Mouse (Mus musculus) hindbrain, embryonic 13.5 days (tissue): ENCODE measurements at regions not wholly inside any gene's neighbourhood (a gene's known extent, or its start where the extent isn't known, plus 50 kb on each side); places are given as distances from the start of the nearest gene placed in this dataset.

Experiments
- ATAC-seq: fragments of 200-750 bp; cut with Nextera tagmentation; 2 replicates; pipeline ENCODE4 v1.8.0; 2017; ENCODE audit warnings: moderate TSS enrichment; ENCODE audit not compliant: low FRiP score
- H3K27ac ChIP-seq: fragments of 300-500 bp; sonication (generic); 2 replicates; pipeline ENCODE4 v1.5.1; 2015; ENCODE audit warnings: inconsistent platforms, mild to moderate bottlenecking, moderate library complexity
- H3K27me3 ChIP-seq: fragments of 300-500 bp; sonication (generic); 2 replicates; pipeline ENCODE4 v1.6.1; 2015; ENCODE audit warnings: mild to moderate bottlenecking, inconsistent platforms
- H3K36me3 ChIP-seq: fragments of 300-500 bp; sonication (generic); 2 replicates; pipeline ENCODE4 v1.6.1; 2015; ENCODE audit warnings: mild to moderate bottlenecking, inconsistent platforms
- H3K4me1 ChIP-seq: fragments of 300-500 bp; sonication (generic); replicated peaks from 2 replicates; pipeline ENCODE4 v1.6.1; 2015; ENCODE audit warnings: inconsistent platforms
- H3K4me2 ChIP-seq: fragments of 300-500 bp; sonication (generic); 2 replicates; pipeline ENCODE4 v1.6.1; 2015; ENCODE audit warnings: inconsistent platforms, mild to moderate bottlenecking, moderate library complexity
- H3K4me3 ChIP-seq: fragments of 300-500 bp; sonication (generic); 2 replicates; pipeline ENCODE4 v1.5.1; 2015; ENCODE audit warnings: mild to moderate bottlenecking, inconsistent platforms
- H3K9ac ChIP-seq: fragments of 300-500 bp; sonication (generic); 2 replicates; pipeline ENCODE4 v1.6.1; 2015; ENCODE audit warnings: mild to moderate bottlenecking, inconsistent platforms
- H3K9me3 ChIP-seq: fragments of 300-500 bp; sonication (generic); 2 replicates; pipeline ENCODE4 v1.6.1; 2016; ENCODE audit warnings: inconsistent platforms
- WGBS: fragments of 180-500 bp; shearing (Covaris S2); methylation state at CpG from one replicate; pipeline ENCODE4 v1.1.7; 2015; 5-methylcytosine and 5-hydroxymethylcytosine counted together

GRCm38 (mm10) chr15:8582676-8583075 is 62.9 kb upstream of the Gm2310 start:
- Histone ChIP-seq H3K27me3 (peaks cover 7% of the 10 kb centered on the region; the same call in 1 of the 2 replicates), H3K36me3 (no peaks in the 10 kb centered on the region), H3K9me3 (no peaks in the 10 kb centered on the region), H3K27ac (no peak overlapping the region), H3K4me1 (peaks cover 5% of the 10 kb centered on the region; the same call in 1 of the 2 replicates), H3K4me3 (no peak overlapping the region), H3K4me2 (no peak overlapping the region), H3K9ac (no peak overlapping the region)
- ATAC-seq = no peak
- 77% methylated on average over 6 of the region's 6 CpGs for WGBS

GRCm38 (mm10) chr15:8581146-8581913 is 61.6 kb upstream of the Gm2310 start:
- H3K4me2 ChIP-seq = no peak overlapping the region
- H3K9ac ChIP-seq = no peak overlapping the region
- no peak for ATAC-seq
- H3K4me1 ChIP-seq = no peaks in the 10 kb centered on the region
- no peaks in the 10 kb centered on the region for H3K36me3 ChIP-seq
- peaks cover 7% of the 10 kb centered on the region; the same call in 1 of the 2 replicates for H3K27me3 ChIP-seq
- no peaks in the 10 kb centered on the region for H3K9me3 ChIP-seq
- no peak overlapping the region for H3K27ac ChIP-seq
- no peak overlapping the region for H3K4me3 ChIP-seq
- 55% methylated on average over 8 of the region's 8 CpGs for WGBS

DNA sequence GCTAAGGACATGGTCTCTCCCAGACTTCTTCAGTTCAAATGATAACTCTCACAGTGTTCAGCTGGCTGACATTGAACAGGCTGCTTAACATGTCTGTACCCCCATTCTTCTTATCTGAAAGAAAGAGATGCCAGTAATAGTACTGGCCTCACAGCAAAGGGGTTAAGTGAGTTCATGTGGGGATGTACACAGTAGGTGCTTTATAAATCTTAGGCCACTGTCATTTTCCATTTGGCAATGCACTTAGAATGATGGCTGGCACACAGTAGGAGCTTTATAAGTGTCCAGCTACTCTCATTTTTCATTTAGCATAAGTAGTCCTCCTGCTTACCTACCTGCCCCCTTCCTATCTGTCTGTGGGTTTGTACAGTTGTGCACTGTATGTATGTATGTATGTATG is 60.3 kb upstream of the Gm2310 start:
- H3K4me1 ChIP-seq = no peaks in the 10 kb centered on the region
- H3K27ac ChIP-seq = no peak overlapping the region
- peaks cover 7% of the 10 kb centered on the region; the same call in 1 of the 2 replicates for H3K27me3 ChIP-seq
- H3K4me3 ChIP-seq = no peak overlapping the region
- no peak overlapping the region for H3K4me2 ChIP-seq
- no peaks in the 10 kb centered on the region for H3K9me3 ChIP-seq
- H3K9ac ChIP-seq = no peak overlapping the region
- H3K36me3 ChIP-seq = no peaks in the 10 kb centered on the region
- ATAC-seq = no peak

DNA sequence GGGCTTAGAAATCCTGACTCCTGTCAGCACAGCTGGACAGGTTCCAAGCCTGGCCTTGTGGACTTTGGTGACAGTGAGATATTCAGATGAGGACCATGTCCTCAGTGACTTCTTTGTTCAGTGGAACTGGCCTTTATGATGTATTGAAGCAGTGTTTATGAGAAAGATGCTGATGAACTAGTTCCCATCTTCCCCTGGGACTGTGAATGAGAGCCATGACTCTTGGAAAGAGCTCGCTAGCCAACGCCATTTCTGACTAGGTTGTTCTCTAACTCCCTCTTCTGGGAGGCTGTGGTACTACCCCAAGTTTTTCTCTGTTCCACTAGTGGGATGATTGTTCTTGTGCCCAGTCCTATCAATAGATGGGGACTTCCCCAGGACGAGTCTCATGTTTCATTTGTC is 57.7 kb upstream of the Gm2310 start:
- Histone ChIP-seq H3K27ac (no peak overlapping the region), H3K9ac (no peak overlapping the region), H3K4me2 (no peak overlapping the region), H3K36me3 (no peaks in the 10 kb centered on the region), H3K27me3 (peaks cover 10% of the 10 kb centered on the region; the same call in 1 of the 2 replicates), H3K4me3 (no peak overlapping the region), H3K4me1 (no peaks in the 10 kb centered on the region), H3K9me3 (no peaks in the 10 kb centered on the region)
- ATAC-seq = no peak
- 2% methylated on average over 3 of the region's 3 CpGs for WGBS

- H3K36me3 ChIP-seq = no peaks in the 10 kb centered on the region
- no peaks in the 10 kb centered on the region for H3K9me3 ChIP-seq
- no peaks in the 10 kb centered on the region for H3K4me1 ChIP-seq
- ATAC-seq = no peak
- WGBS = 77% methylated on average over 5 of the region's 5 CpGs
- no peak overlapping the region for H3K4me3 ChIP-seq
- no peak overlapping the region for H3K9ac ChIP-seq
- H3K27me3 ChIP-seq = peaks cover 16% of the 10 kb centered on the region; the same call in 1 of the 2 replicates
- H3K27ac ChIP-seq = no peak overlapping the region
- no peak overlapping the region for H3K4me2 ChIP-seq
Measured at GRCm38 (mm10) chr15:8576975-8577374, 57.2 kb upstream of the Gm2310 start.

DNA sequence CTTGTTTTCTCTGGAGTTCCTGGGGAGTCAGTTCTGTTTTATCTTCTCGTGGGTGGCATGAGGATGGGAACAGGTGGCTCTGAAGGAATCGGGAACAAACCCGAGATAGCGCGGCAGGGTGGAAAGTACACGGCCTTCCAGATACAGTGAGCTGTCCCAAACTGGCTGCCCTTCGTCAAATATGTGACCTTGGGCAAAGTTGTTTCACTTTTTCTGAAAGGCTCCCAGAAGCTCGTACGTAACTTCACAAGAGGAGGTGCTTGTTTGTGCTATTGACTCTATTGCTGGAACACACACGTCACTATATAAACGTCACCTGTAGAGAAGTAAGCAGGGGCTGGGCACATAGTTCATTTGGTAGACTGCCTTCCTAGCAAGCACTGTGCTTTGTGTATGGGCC is 49.9 kb upstream of the Gm2310 start:
- peaks cover 31% of the 10 kb centered on the region for H3K27me3 ChIP-seq
- H3K27ac ChIP-seq = no peak overlapping the region
- peak overlapping the region; percentile 55 for H3K9ac ChIP-seq
- peak overlapping the region; percentile 90 for H3K4me2 ChIP-seq
- 4% methylated on average over 11 of the region's 11 CpGs for WGBS
- H3K9me3 ChIP-seq = no peaks in the 10 kb centered on the region
- no peaks in the 10 kb centered on the region for H3K36me3 ChIP-seq
- peaks cover 12% of the 10 kb centered on the region for H3K4me1 ChIP-seq
- ATAC-seq = peak; percentile 77
- H3K4me3 ChIP-seq = peak overlapping the region; percentile 65
